Mouse (Mus musculus) stomach, embryonic 14.5 days (tissue): ENCODE results near the gene Macc1. TPM values are rescaled to one million over a fixed set of nuclear protein-coding genes. Genes with fewer than 3 reads are reported as not detected.
"Not testable (repeated sequence)": the region's sequence is repeated elsewhere in the genome, so short reads cannot be mapped to it uniquely, and the experiment has no call there.

ENCODE experiments used
- ATAC-seq: fragments of 200-750 bp; cut with Nextera tagmentation; 2 replicates; pipeline ENCODE4 v1.8.0; 2017; ENCODE audit warnings: low read depth, moderate TSS enrichment; ENCODE audit not compliant: insufficient number of reproducible peaks, insufficient read depth, low FRiP score
- H3K27ac ChIP-seq: fragments of 300-500 bp; sonication (generic); 2 replicates; pipeline ENCODE4 v1.5.1; 2014; ENCODE audit warnings: mild to moderate bottlenecking, low read length, moderate library complexity, mixed read lengths
- H3K27me3 ChIP-seq: fragments of 300-500 bp; sonication (generic); 2 replicates; pipeline ENCODE4 v1.6.1; 2014; ENCODE audit warnings: low read length, control low read depth, mixed read lengths; ENCODE audit not compliant: control insufficient read depth, insufficient read depth
- H3K36me3 ChIP-seq: fragments of 300-500 bp; sonication (generic); 2 replicates; pipeline ENCODE4 v1.6.1; 2014; ENCODE audit warnings: mild to moderate bottlenecking, control low read depth, low read length, moderate library complexity, mixed read lengths; ENCODE audit not compliant: control insufficient read depth, insufficient read depth
- H3K4me1 ChIP-seq: fragments of 300-500 bp; sonication (generic); 2 replicates; pipeline ENCODE4 v1.6.1; 2014; ENCODE audit warnings: low read length, control low read depth, mixed read lengths; ENCODE audit not compliant: control insufficient read depth, insufficient read depth
- H3K4me2 ChIP-seq: fragments of 300-500 bp; sonication (generic); replicated peaks from 2 replicates; pipeline ENCODE4 v1.6.1; 2014; ENCODE audit warnings: low read depth, low read length, control low read depth
- H3K4me3 ChIP-seq: fragments of 300-500 bp; sonication (generic); 2 replicates; pipeline ENCODE4 v1.5.1; 2014; ENCODE audit warnings: low read depth, low read length, control low read depth
- H3K9ac ChIP-seq: fragments of 300-500 bp; sonication (generic); replicated peaks from 2 replicates; pipeline ENCODE4 v1.6.1; 2014; ENCODE audit warnings: low read depth, mild to moderate bottlenecking, control low read depth, low read length, moderate library complexity, mixed read lengths
- H3K9me3 ChIP-seq: fragments of 300-500 bp; sonication (generic); 2 replicates; pipeline ENCODE4 v1.6.1; 2016; ENCODE audit warnings: low read depth, low read length, control low read depth; ENCODE audit not compliant: control insufficient read depth
- WGBS: fragments of 180-500 bp; shearing (Covaris S2); extraction: QIAGEN DNeasy Blood & Tissue Kit; methylation state at CpG from one replicate; pipeline ENCODE4 v1.1.7; 2014; 5-methylcytosine and 5-hydroxymethylcytosine counted together
- polyA plus RNA-seq: library from polyadenylated mRNA; unstranded; fragments of >200 nt; fragmentation: Nextera tagmentation; extraction: Ambion mirVana; gene quantifications from 2 replicates; pipeline ENCODE4 v1.2.1, GENCODE M21; 2014

The Macc1 gene
- polyA plus RNA-seq, 1 experiment from 2014 or later: 5.8 TPM

DNA sequence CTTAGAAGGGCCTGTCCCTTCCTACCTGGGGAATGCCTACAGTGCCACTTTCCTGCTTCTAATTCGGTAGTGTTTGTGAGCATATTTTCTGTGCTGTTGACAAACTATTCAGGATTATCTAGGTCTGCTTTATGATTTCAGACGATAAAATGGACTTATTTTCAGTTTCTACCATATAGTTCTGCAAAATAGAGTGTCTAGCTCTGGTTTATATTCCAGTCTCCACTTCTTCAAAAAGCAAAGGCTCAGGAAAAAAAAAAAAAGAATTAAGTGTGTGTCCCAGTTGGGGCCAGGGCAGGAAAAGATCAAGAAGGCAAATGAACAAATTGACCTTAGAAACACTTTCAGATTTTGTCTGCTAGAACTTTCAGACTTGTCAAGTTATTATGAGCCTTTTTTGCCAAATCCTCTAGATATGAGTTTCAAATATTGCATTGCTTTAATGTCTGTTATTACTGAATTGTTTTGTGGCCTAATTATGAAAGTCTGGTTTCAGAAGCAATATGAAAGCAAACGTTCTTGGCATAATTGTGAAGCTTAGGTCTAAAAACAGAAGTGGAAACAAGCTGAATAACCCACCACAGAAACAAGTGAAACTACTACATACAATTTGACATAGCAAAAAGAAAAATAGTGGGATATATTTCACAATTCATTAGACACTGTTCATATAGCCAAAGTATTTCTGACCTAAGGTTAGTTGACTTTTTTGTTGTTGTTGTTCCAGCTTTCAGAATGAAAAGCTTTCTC, 881 bp upstream of the Macc1 start:
- no peak overlapping the region for H3K4me2 ChIP-seq
- no peaks in the 10 kb centered on the region for H3K27me3 ChIP-seq
- H3K9me3 ChIP-seq: no peaks in the 10 kb centered on the region
- no peak overlapping the region for H3K27ac ChIP-seq
- no peak overlapping the region for H3K4me3 ChIP-seq
- H3K9ac ChIP-seq: no peak overlapping the region
- H3K4me1 ChIP-seq: no peaks in the 10 kb centered on the region
- 69% methylated on average over 3 of the region's 3 CpGs for WGBS
- no peaks in the 10 kb centered on the region for H3K36me3 ChIP-seq
- ATAC-seq: no peak

GRCm38 (mm10) chr12:119318799-119319198, 4.7 kb downstream of the Macc1 start:
- Histone ChIP-seq H3K4me1 (no peaks in the 10 kb centered on the region), H3K27me3 (no peaks in the 10 kb centered on the region), H3K4me3 (no peak overlapping the region), H3K9ac (no peak overlapping the region), H3K36me3 (no peaks in the 10 kb centered on the region), H3K27ac (no peak overlapping the region), H3K9me3 (no peaks in the 10 kb centered on the region), H3K4me2 (no peak overlapping the region)
- no peak for ATAC-seq
- WGBS: 38% methylated on average over 1 of the region's 1 CpGs

DNA sequence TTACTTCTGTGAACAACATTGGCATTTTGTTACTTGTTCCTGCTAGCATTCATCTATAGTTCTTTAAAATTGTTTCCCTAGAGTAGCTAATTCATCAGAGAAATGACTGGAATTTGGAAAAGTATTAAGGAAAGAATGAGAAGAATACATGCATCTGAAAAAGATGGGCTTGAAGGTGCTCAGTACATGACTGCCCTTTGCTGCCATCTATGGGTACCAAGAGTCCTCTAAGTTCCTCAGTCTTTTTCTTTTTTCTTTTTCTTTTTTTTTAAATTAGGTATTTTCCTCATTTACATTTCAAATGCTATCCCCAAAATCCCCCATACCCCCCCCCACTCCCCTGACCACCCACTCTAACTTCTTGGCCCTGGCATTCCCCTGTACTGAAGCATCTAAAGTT, 11.3 kb downstream of the Macc1 start:
- H3K27ac ChIP-seq: no peak overlapping the region
- H3K36me3 ChIP-seq: no peaks in the 10 kb centered on the region
- H3K9me3 ChIP-seq: no peaks in the 10 kb centered on the region
- no peaks in the 10 kb centered on the region for H3K27me3 ChIP-seq
- H3K4me3 ChIP-seq: no peak overlapping the region
- H3K4me1 ChIP-seq: no peaks in the 10 kb centered on the region
- H3K4me2 ChIP-seq: no peak overlapping the region
- no peak for ATAC-seq
- H3K9ac ChIP-seq: no peak overlapping the region

GRCm38 (mm10) chr12:119330644-119331043, 16.6 kb downstream of the Macc1 start:
- H3K4me3 ChIP-seq: no peak overlapping the region
- no peak; the same call in 1 of the 2 replicates for ATAC-seq
- no peaks in the 10 kb centered on the region for H3K9me3 ChIP-seq
- WGBS: 75% methylated on average over 4 of the region's 4 CpGs
- no peak overlapping the region for H3K9ac ChIP-seq
- no peaks in the 10 kb centered on the region for H3K36me3 ChIP-seq
- H3K27ac ChIP-seq: no peak overlapping the region
- H3K4me2 ChIP-seq: no peak overlapping the region
- H3K4me1 ChIP-seq: no peaks in the 10 kb centered on the region
- H3K27me3 ChIP-seq: no peaks in the 10 kb centered on the region

DNA sequence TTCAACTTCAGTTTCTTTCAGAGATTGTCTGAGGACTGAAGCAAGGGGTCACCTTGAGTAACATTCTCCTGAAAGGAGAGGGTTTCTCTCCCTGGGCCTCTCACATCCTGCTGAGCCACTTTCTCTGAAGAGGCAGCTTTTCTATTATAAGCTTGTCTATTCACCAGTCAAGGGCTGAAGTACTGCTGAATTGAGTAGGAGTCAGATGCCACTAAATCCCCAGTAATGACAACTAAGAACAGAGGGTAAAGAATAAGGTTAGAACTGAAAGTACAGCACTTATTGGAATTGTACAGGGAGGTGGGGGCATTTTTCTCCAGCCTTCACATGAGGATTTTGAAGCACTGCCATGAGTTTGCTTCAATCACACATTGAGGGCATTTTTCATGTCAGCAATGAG, 19.3 kb downstream of the Macc1 start:
- Histone ChIP-seq H3K4me3 (no peak overlapping the region), H3K9me3 (no peaks in the 10 kb centered on the region), H3K9ac (no peak overlapping the region), H3K27me3 (no peaks in the 10 kb centered on the region), H3K4me2 (no peak overlapping the region), H3K4me1 (no peaks in the 10 kb centered on the region), H3K36me3 (no peaks in the 10 kb centered on the region), H3K27ac (no peak overlapping the region)
- ATAC-seq: no peak

DNA sequence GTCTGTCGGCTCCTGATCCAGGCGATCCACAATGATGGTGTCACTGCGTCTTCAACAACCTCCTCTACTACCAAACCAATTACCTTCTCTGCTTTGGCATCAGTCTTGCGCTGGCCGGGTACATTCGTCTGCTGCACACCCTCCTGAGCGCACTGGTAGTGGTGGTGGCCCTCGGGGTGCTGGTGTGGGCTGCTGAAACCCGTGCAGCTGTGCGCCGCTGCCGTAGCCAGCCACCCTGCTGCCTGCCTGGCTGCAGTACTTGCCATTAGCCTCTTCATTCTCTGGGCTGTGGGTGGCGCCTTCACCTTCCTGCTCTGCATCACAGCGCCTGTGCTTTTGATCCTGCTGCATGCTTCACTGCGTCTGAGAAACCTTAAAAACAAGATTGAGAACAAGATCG, 38.5 kb downstream of the Macc1 start:
- H3K27ac ChIP-seq, H3K4me3 ChIP-seq, H3K36me3 ChIP-seq, H3K4me2 ChIP-seq, ATAC-seq, H3K9ac ChIP-seq, H3K4me1 ChIP-seq, H3K27me3 ChIP-seq, H3K9me3 ChIP-seq: not testable (repeated sequence)
- 41% methylated on average over 16 of the region's 16 CpGs for whole genome bisulfite sequencing

DNA sequence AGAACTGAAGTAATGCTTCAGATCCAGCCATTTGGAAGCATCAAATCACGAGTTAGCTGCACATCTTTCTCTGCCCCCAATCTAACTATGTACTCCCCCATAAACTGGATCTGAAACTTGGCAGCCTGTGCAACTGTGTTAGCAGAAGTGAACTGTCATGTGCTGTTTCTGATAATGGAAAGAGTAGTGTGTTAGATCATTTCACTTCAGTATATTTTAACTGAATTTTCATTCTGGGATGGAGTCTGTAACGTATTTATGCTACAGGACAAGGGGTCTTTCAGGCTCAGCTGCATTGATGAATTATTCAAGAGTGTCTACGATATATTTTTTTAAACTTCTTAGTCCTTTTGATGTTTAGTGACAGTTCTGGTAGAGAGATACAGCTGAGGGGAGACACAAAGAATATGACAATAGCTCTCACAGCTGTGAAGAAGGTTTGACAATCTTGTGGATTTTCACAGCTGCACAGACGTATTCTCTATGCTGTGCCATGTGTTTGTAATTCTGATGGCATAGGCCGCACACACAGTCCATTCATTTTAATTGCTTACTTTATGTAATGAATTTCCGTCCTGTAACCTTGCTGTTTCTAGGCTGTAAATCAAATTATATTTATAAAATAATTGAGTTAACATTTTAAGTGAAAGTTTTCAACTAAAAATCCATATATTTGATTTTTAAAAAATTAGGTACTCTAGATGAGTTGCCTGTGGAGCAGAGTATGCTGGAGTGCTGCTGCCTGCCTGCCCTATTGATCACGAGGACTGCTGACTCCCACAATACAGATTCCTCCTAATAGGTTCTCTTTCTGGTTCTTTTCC, 43.6 kb downstream of the Macc1 start:
- no peaks in the 10 kb centered on the region for H3K27me3 ChIP-seq
- H3K27ac ChIP-seq: no peak overlapping the region
- no peaks in the 10 kb centered on the region for H3K4me1 ChIP-seq
- no peak for ATAC-seq
- no peak overlapping the region for H3K9ac ChIP-seq
- no peaks in the 10 kb centered on the region for H3K36me3 ChIP-seq
- H3K4me3 ChIP-seq: no peak overlapping the region
- no peaks in the 10 kb centered on the region for H3K9me3 ChIP-seq
- WGBS: 46% methylated on average over 7 of the region's 7 CpGs
- H3K4me2 ChIP-seq: no peak overlapping the region

DNA sequence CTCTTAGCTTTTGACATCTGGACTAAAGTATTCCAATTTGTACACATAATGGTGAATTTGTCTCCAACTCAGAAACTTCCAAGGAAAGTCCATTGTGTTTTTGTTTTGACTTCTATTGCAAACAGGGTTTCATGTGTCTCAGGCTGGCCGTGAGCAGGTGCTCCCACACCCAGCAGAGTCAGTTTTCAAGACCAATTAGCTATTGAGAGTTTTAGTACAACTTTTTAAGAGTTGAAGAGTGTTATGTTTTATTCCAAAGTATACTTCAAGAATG, 44.1 kb downstream of the Macc1 start:
- no peaks in the 10 kb centered on the region for H3K9me3 ChIP-seq
- no peaks in the 10 kb centered on the region for H3K27me3 ChIP-seq
- H3K27ac ChIP-seq: no peak overlapping the region
- H3K4me1 ChIP-seq: no peaks in the 10 kb centered on the region
- H3K9ac ChIP-seq: no peak overlapping the region
- H3K4me3 ChIP-seq: no peak overlapping the region
- ATAC-seq: no peak
- WGBS: 35% methylated on average over 1 of the region's 1 CpGs
- no peak overlapping the region for H3K4me2 ChIP-seq
- no peaks in the 10 kb centered on the region for H3K36me3 ChIP-seq

GRCm38 (mm10) chr12:119365041-119365440, 51.0 kb downstream of the Macc1 start:
- Histone ChIP-seq H3K27me3 (no peaks in the 10 kb centered on the region), H3K9me3 (no peaks in the 10 kb centered on the region), H3K36me3 (no peaks in the 10 kb centered on the region), H3K9ac (no peak overlapping the region), H3K4me3 (no peak overlapping the region), H3K4me1 (no peaks in the 10 kb centered on the region), H3K4me2 (no peak overlapping the region), H3K27ac (no peak overlapping the region)
- ATAC-seq: no peak
- 74% methylated on average over 1 of the region's 1 CpGs for WGBS
